Mouse (Mus musculus): ENCODE data around the gene Olfr459. TPM values are rescaled to one million over a fixed set of nuclear protein-coding genes. Genes with fewer than 3 reads are reported as not detected.

Olfr459 gene
- total and polyA plus RNA-seq, 3 experiments, result not detected

GRCm38 (mm10) chr6:41744664-41745392 is 30.1 kb downstream of the Olfr459 start:
- Histone ChIP-seq H3K27ac (no peak overlapping the region), H3K27me3 (ENCODE audit: control insufficient read depth, insufficient read depth, low read length) (no peaks in the 10 kb centered on the region), H3K79me2 (replicated peaks; ENCODE audit: control insufficient read depth, insufficient read depth, low read length) (no peaks in the 10 kb centered on the region), H3K9ac (ENCODE audit: low read depth, low read length) (no peak overlapping the region), H3K36me3 (ENCODE audit: control insufficient read depth, insufficient read depth, low read length) (no peaks in the 10 kb centered on the region), H3K4me3 (no peak overlapping the region), H3K4me1 (ENCODE audit: control insufficient read depth, insufficient read depth, low read length) (no peaks in the 10 kb centered on the region)
- DNase-seq, result no peak
- WGBS, result 62% methylated on average over 5 of the region's 5 CpGs
- no peak for TF ChIP-seq EP300 (IDR thresholded peaks at IDR 0.05; ENCODE audit: insufficient read depth, low read depth, low read length)
- TF ChIP-seq POLR2A (IDR thresholded peaks at IDR 0.05; ENCODE audit: insufficient read depth, low read depth, low read length), result no peak
- TF ChIP-seq CTCF (IDR thresholded peaks at IDR 0.05), result no peak
- intact Hi-C loops (cut with DNase I), result no loop called here

- H3K4me3 ChIP-seq, result no peak overlapping the region
- no peaks in the 10 kb centered on the region for H3K79me2 ChIP-seq (replicated peaks; ENCODE audit: control insufficient read depth, insufficient read depth, low read length)
- intact Hi-C loops (cut with DNase I), result no loop called here
- TF ChIP-seq CTCF (IDR thresholded peaks at IDR 0.05) (no peak), POLR2A (IDR thresholded peaks at IDR 0.05; ENCODE audit: insufficient read depth, low read depth, low read length) (no peak), EP300 (IDR thresholded peaks at IDR 0.05; ENCODE audit: insufficient read depth, low read depth, low read length) (no peak)
- H3K36me3 ChIP-seq (ENCODE audit: control insufficient read depth, insufficient read depth, low read length), result no peaks in the 10 kb centered on the region
- no peaks in the 10 kb centered on the region for H3K27me3 ChIP-seq (ENCODE audit: control insufficient read depth, insufficient read depth, low read length)
- H3K4me1 ChIP-seq (ENCODE audit: control insufficient read depth, insufficient read depth, low read length), result no peaks in the 10 kb centered on the region
- H3K9ac ChIP-seq (ENCODE audit: low read depth, low read length), result no peak overlapping the region
- no peak overlapping the region for H3K27ac ChIP-seq
- DNase-seq, result no peak
These were observed 33.9 kb downstream of the Olfr459 start for GRCm38 (mm10) chr6:41741101-41741500.

GRCm38 (mm10) chr6:41734719-41735470 is 40.1 kb downstream of the Olfr459 start:
- no peak for TF ChIP-seq POLR2A (IDR thresholded peaks at IDR 0.05; ENCODE audit: insufficient read depth, low read depth, low read length)
- TF ChIP-seq CTCF (IDR thresholded peaks at IDR 0.05), result no peak
- no peak for TF ChIP-seq EP300 (IDR thresholded peaks at IDR 0.05; ENCODE audit: insufficient read depth, low read depth, low read length)
- Histone ChIP-seq H3K4me1 (ENCODE audit: control insufficient read depth, insufficient read depth, low read length) (no peaks in the 10 kb centered on the region), H3K79me2 (replicated peaks; ENCODE audit: control insufficient read depth, insufficient read depth, low read length) (no peaks in the 10 kb centered on the region), H3K27me3 (ENCODE audit: control insufficient read depth, insufficient read depth, low read length) (no peaks in the 10 kb centered on the region), H3K9ac (ENCODE audit: low read depth, low read length) (no peak overlapping the region), H3K36me3 (ENCODE audit: control insufficient read depth, insufficient read depth, low read length) (no peaks in the 10 kb centered on the region), H3K27ac (no peak overlapping the region), H3K4me3 (no peak overlapping the region)
- WGBS, result 83% methylated on average over 5 of the region's 5 CpGs
- intact Hi-C loops (cut with DNase I), result no loop called here
- DNase-seq, result no peak

- Histone ChIP-seq H3K9ac (ENCODE audit: low read depth, low read length) (no peak overlapping the region), H3K79me2 (replicated peaks; ENCODE audit: control insufficient read depth, insufficient read depth, low read length) (no peaks in the 10 kb centered on the region), H3K4me1 (ENCODE audit: control insufficient read depth, insufficient read depth, low read length) (no peaks in the 10 kb centered on the region), H3K27me3 (ENCODE audit: control insufficient read depth, insufficient read depth, low read length) (no peaks in the 10 kb centered on the region), H3K4me3 (no peak overlapping the region), H3K36me3 (ENCODE audit: control insufficient read depth, insufficient read depth, low read length) (no peaks in the 10 kb centered on the region), H3K27ac (no peak overlapping the region)
- WGBS, result 66% methylated on average over 1 of the region's 1 CpGs
- intact Hi-C loops (cut with DNase I), result no loop called here
- TF ChIP-seq POLR2A (IDR thresholded peaks at IDR 0.05; ENCODE audit: insufficient read depth, low read depth, low read length), result no peak
- no peak for TF ChIP-seq EP300 (IDR thresholded peaks at IDR 0.05; ENCODE audit: insufficient read depth, low read depth, low read length)
- no peak for TF ChIP-seq CTCF (IDR thresholded peaks at IDR 0.05)
- DNase-seq, result no peak
These were observed 46.9 kb downstream of the Olfr459 start for GRCm38 (mm10) chr6:41727989-41728609.

- no peaks in the 10 kb centered on the region for H3K4me1 ChIP-seq (ENCODE audit: control insufficient read depth, insufficient read depth, low read length)
- H3K4me3 ChIP-seq, result no peak overlapping the region
- no peak overlapping the region for H3K9ac ChIP-seq (ENCODE audit: low read depth, low read length)
- H3K79me2 ChIP-seq (replicated peaks; ENCODE audit: control insufficient read depth, insufficient read depth, low read length), result no peaks in the 10 kb centered on the region
- intact Hi-C loops (cut with DNase I), result no loop called here
- no peaks in the 10 kb centered on the region for H3K27me3 ChIP-seq (ENCODE audit: control insufficient read depth, insufficient read depth, low read length)
- DNase-seq, result no peak
- H3K36me3 ChIP-seq (ENCODE audit: control insufficient read depth, insufficient read depth, low read length), result no peaks in the 10 kb centered on the region
- 77% methylated on average over 2 of the region's 2 CpGs for WGBS
- H3K27ac ChIP-seq, result no peak overlapping the region
- TF ChIP-seq POLR2A (IDR thresholded peaks at IDR 0.05; ENCODE audit: insufficient read depth, low read depth, low read length) (no peak), EP300 (IDR thresholded peaks at IDR 0.05; ENCODE audit: insufficient read depth, low read depth, low read length) (no peak), CTCF (IDR thresholded peaks at IDR 0.05) (no peak)
These were observed 53.5 kb downstream of the Olfr459 start for GRCm38 (mm10) chr6:41721430-41721829.

Other genes with a start within 250 kb of the Olfr459 start
- gene Ephb6, start 169.7 kb downstream of the Olfr459 start, total RNA-seq (2021), result 1 to 10 TPM; 1.6 to 2.0 TPM
- gene Ephb6, start 169.7 kb downstream of the Olfr459 start, polyA plus RNA-seq (2012; rRNA removed), result 1.9 and 2.1 TPM in 2 replicates
- not detected for gene Trpv6, start 138.8 kb downstream of the Olfr459 start, total RNA-seq (2021)
- gene Trpv6, start 138.8 kb downstream of the Olfr459 start, polyA plus RNA-seq (2012; rRNA removed), result not detected in 2 replicates
- gene Trpv5, start 94.4 kb downstream of the Olfr459 start, total RNA-seq (2021), result not detected
- not detected in 2 replicates for gene Trpv5, start 94.4 kb downstream of the Olfr459 start, polyA plus RNA-seq (2012; rRNA removed)
- not detected for gene Llcfc1, start 90.7 kb downstream of the Olfr459 start, total RNA-seq (2021)
- gene Llcfc1, start 90.7 kb downstream of the Olfr459 start, polyA plus RNA-seq (2012; rRNA removed), result 0.35 and 0.47 TPM in 2 replicates
- under 1 TPM in 1 of 2 experiments, not detected in 1; 0.27 TPM for gene Kel, start 70.8 kb downstream of the Olfr459 start, total RNA-seq (2021)
- gene Kel, start 70.8 kb downstream of the Olfr459 start, polyA plus RNA-seq (2012; rRNA removed), result 0.16 TPM in 1 of 2 replicates, not detected in the other
- not detected for gene Pip, start 72.4 kb upstream of the Olfr459 start, total RNA-seq (2021)
- not detected in 2 replicates for gene Pip, start 72.4 kb upstream of the Olfr459 start, polyA plus RNA-seq (2012; rRNA removed)
- gene Sval2, start 77.8 kb upstream of the Olfr459 start, total RNA-seq (2021), result not detected
- gene Sval2, start 77.8 kb upstream of the Olfr459 start, polyA plus RNA-seq (2012; rRNA removed), result not detected in 2 replicates
- not detected for gene Sval1, start 176.5 kb upstream of the Olfr459 start, total RNA-seq (2021)
- gene Sval1, start 176.5 kb upstream of the Olfr459 start, polyA plus RNA-seq (2012; rRNA removed), result not detected in 2 replicates
- not detected for gene Sval3, start 193.0 kb upstream of the Olfr459 start, total RNA-seq (2021)
- not detected in 2 replicates for gene Sval3, start 193.0 kb upstream of the Olfr459 start, polyA plus RNA-seq (2012; rRNA removed)